Comparison of ENCODE assay signal across 21 mouse cellular contexts in genomic region chr16:71243065-71243464, GRCm38 (mm10).
DNase-seq lines count a peak whose midpoint lies in the region; ATAC-seq and TF ChIP-seq lines count a peak whose summit lies in the region.
"Had no signal": no experiment of that assay in that cellular context is flagged by ENCODE, and none has a peak within 500 bp of the region (broad histone marks: within the 10 kb centered on the region; RNA-seq: fewer than 3 reads in every experiment).

No protein-coding gene starts in this region.

- TF ChIP-seq POLR2A in brain, embryonic 14.5 days (IDR thresholded peaks at IDR 0.05; ENCODE audit: borderline replicate concordance, extremely low read depth, insufficient read depth, insufficient read length, poor library complexity, severe bottlenecking): no peak

- no peaks in the 10 kb centered on the region for H3K27me3 ChIP-seq in forebrain, embryonic 15.5 days
- H3K27me3 ChIP-seq in forebrain, embryonic 12.5 days: no peaks in the 10 kb centered on the region
- H3K27me3 ChIP-seq in midbrain, embryonic 13.5 days: no peaks in the 10 kb centered on the region
- no peaks in the 10 kb centered on the region for H3K27me3 ChIP-seq in midbrain, postnatal 0 days (ENCODE audit: insufficient read depth, low read length)
- H3K27me3 ChIP-seq: heart, embryonic 13.5 days; intestine, embryonic 15.5 days had no signal

- H3K4me2 ChIP-seq in forebrain, embryonic 15.5 days (replicated peaks): no peak overlapping the region
- H3K4me2 ChIP-seq in forebrain, embryonic 12.5 days: no peak overlapping the region
- H3K4me2 ChIP-seq in midbrain, embryonic 13.5 days (replicated peaks): no peak overlapping the region
- no peak overlapping the region for H3K4me2 ChIP-seq in midbrain, postnatal 0 days (ENCODE audit: low read depth, low read length, poor library complexity, severe bottlenecking)
- H3K4me2 ChIP-seq: heart, embryonic 13.5 days; hindbrain, embryonic 14.5 days; intestine, embryonic 15.5 days had no signal

- DNase-seq in midbrain, postnatal 0 days (ENCODE audit: low spot score): no peak
- DNase-seq in brain, embryonic 14.5 days (ENCODE audit: low read depth): peak; percentile 76
- DNase-seq in right cerebral cortex, postnatal 4 days: no peak
- DNase-seq: adrenal gland, adult 8-10 months; adrenal gland, postnatal 25 days; cerebellum, adult 18-20 months; cerebellum, adult 9-10 months; cerebellum, postnatal 14 days; gastrocnemius, postnatal 25 days; heart, adult 18-20 months; heart, postnatal 14 days; heart, postnatal 4 days; kidney, adult 11 months had no signal

- TF ChIP-seq CTCF in midbrain, postnatal 0 days (IDR thresholded peaks at IDR 0.05): no peak
- no peak for TF ChIP-seq CTCF in brain, embryonic 14.5 days (IDR thresholded peaks at IDR 0.05; ENCODE audit: borderline replicate concordance, extremely low read depth, insufficient read depth, insufficient read length)

- ATAC-seq in forebrain, embryonic 15.5 days (replicated peaks): peak; percentile 46; the same call in 1 of the 2 replicates
- ATAC-seq in forebrain, embryonic 12.5 days (ENCODE audit: low FRiP score): no peak
- ATAC-seq in midbrain, embryonic 13.5 days: no peak
- no peak for ATAC-seq in midbrain, postnatal 0 days (ENCODE audit: low FRiP score)
- ATAC-seq: activated CD4-positive, CD25-positive, alpha-beta regulatory T cell, adult 4 months; CD4-positive, CD25-positive, alpha-beta regulatory T cell, adult 4 months; intestine, embryonic 15.5 days had no signal

- no peaks in the 10 kb centered on the region for H3K36me3 ChIP-seq in forebrain, embryonic 15.5 days
- no peaks in the 10 kb centered on the region for H3K36me3 ChIP-seq in forebrain, embryonic 12.5 days (replicated peaks)
- H3K36me3 ChIP-seq in midbrain, embryonic 13.5 days: no peaks in the 10 kb centered on the region
- H3K36me3 ChIP-seq in midbrain, postnatal 0 days (ENCODE audit: insufficient read depth, low read length): no peaks in the 10 kb centered on the region
- H3K36me3 ChIP-seq: heart, embryonic 13.5 days; intestine, embryonic 15.5 days had no signal

- H3K9me3 ChIP-seq in forebrain, embryonic 15.5 days: no peaks in the 10 kb centered on the region
- no peaks in the 10 kb centered on the region for H3K9me3 ChIP-seq in forebrain, embryonic 12.5 days
- H3K9me3 ChIP-seq in midbrain, embryonic 13.5 days: no peaks in the 10 kb centered on the region
- H3K9me3 ChIP-seq in midbrain, postnatal 0 days (ENCODE audit: low read length): no peaks in the 10 kb centered on the region
- H3K9me3 ChIP-seq: heart, embryonic 13.5 days; intestine, embryonic 15.5 days had no signal

- no peak overlapping the region for H3K9ac ChIP-seq in forebrain, embryonic 15.5 days (replicated peaks)
- no peak overlapping the region for H3K9ac ChIP-seq in forebrain, embryonic 12.5 days
- H3K9ac ChIP-seq in midbrain, embryonic 13.5 days (replicated peaks): no peak overlapping the region
- H3K9ac ChIP-seq in midbrain, postnatal 0 days (replicated peaks; ENCODE audit: low read length, poor library complexity, severe bottlenecking): no peak overlapping the region
- H3K9ac ChIP-seq: heart, embryonic 13.5 days; hindbrain, embryonic 14.5 days; intestine, embryonic 15.5 days had no signal

- no peak overlapping the region for H3K27ac ChIP-seq in forebrain, embryonic 15.5 days (replicated peaks)
- no peak overlapping the region for H3K27ac ChIP-seq in forebrain, embryonic 12.5 days
- 0 out of 2 replicates have a peak overlapping the region, but pooled peaks have one; percentile 2 for H3K27ac ChIP-seq in midbrain, embryonic 13.5 days
- H3K27ac ChIP-seq in midbrain, postnatal 0 days (ENCODE audit: low read depth, low read length): no peak overlapping the region
- H3K27ac ChIP-seq: heart, embryonic 13.5 days; hindbrain, embryonic 14.5 days; intestine, embryonic 15.5 days had no signal

- H3K4me1 ChIP-seq in forebrain, embryonic 15.5 days: peaks cover 8% of the 10 kb centered on the region
- no peaks in the 10 kb centered on the region for H3K4me1 ChIP-seq in forebrain, embryonic 12.5 days
- H3K4me1 ChIP-seq in midbrain, embryonic 13.5 days (replicated peaks): no peaks in the 10 kb centered on the region; the same call in 1 of the 2 replicates
- H3K4me1 ChIP-seq in midbrain, postnatal 0 days (ENCODE audit: insufficient read depth, low read length): no peaks in the 10 kb centered on the region
- H3K4me1 ChIP-seq: heart, embryonic 13.5 days; intestine, embryonic 15.5 days had no signal

- no peak overlapping the region for H3K4me3 ChIP-seq in forebrain, embryonic 15.5 days
- no peak overlapping the region for H3K4me3 ChIP-seq in forebrain, embryonic 12.5 days (replicated peaks)
- H3K4me3 ChIP-seq in midbrain, embryonic 13.5 days (replicated peaks): no peak overlapping the region
- no peak overlapping the region for H3K4me3 ChIP-seq in midbrain, postnatal 0 days (ENCODE audit: low read depth, low read length)
- H3K4me3 ChIP-seq: heart, embryonic 13.5 days; intestine, embryonic 15.5 days had no signal
